Mouse (Mus musculus) liver, postnatal 0 days (tissue): Measurements from ENCODE around the gene Snta1. TPM values are rescaled to one million over a fixed set of nuclear protein-coding genes. Genes with fewer than 3 reads are reported as not detected.

Experiments
- ATAC-seq: fragments of 200-750 bp; cut with Nextera tagmentation; 2 replicates; pipeline ENCODE4 v1.8.0; 2017; ENCODE audit warnings: mild to moderate bottlenecking, moderate library complexity
- DNase-seq: peaks from one replicate; pipeline ENCODE4 v3.0.0-alpha.2; 2016
- H3K27ac ChIP-seq: fragments of 300-500 bp; sonication (generic); 2 replicates; pipeline ENCODE4 v1.5.1; 2014; ENCODE audit warnings: antibody characterized with exemption, moderate library complexity, mild to moderate bottlenecking, low read depth
- H3K27me3 ChIP-seq: fragments of 300-500 bp; sonication (generic); 2 replicates; pipeline ENCODE4 v1.6.1; 2014; ENCODE audit warnings: low read length, control low read depth, mixed read lengths; ENCODE audit not compliant: insufficient read depth
- H3K36me3 ChIP-seq: fragments of 300-500 bp; sonication (generic); replicated peaks from 2 replicates; pipeline ENCODE4 v1.6.1; 2014; ENCODE audit warnings: mild to moderate bottlenecking, control low read depth, low read length, moderate library complexity, mixed read lengths; ENCODE audit not compliant: insufficient read depth
- H3K4me1 ChIP-seq: fragments of 300-500 bp; sonication (generic); 2 replicates; pipeline ENCODE4 v1.6.1; 2014; ENCODE audit warnings: antibody characterized with exemption, mild to moderate bottlenecking, control low read depth; ENCODE audit not compliant: insufficient read depth
- H3K4me2 ChIP-seq: fragments of 300-500 bp; sonication (generic); 2 replicates; pipeline ENCODE4 v1.6.1; 2014; ENCODE audit warnings: low read depth, mild to moderate bottlenecking, low read length, moderate library complexity, mixed read lengths
- H3K4me3 ChIP-seq: fragments of 300-500 bp; sonication (generic); 2 replicates; pipeline ENCODE4 v1.5.1; 2014; ENCODE audit warnings: low read depth, low read length
- H3K9ac ChIP-seq: fragments of 300-500 bp; sonication (generic); replicated peaks from 2 replicates; pipeline ENCODE4 v1.6.1; 2014; ENCODE audit warnings: mild to moderate bottlenecking, moderate library complexity
- H3K9me3 ChIP-seq: fragments of 300-500 bp; sonication (generic); 2 replicates; pipeline ENCODE4 v1.6.1; 2016; ENCODE audit warnings: mild to moderate bottlenecking, control low read depth, low read length, mixed read lengths
- CTCF ChIP-seq: sonication (generic); IDR thresholded peaks from 2 replicates; pipeline ENCODE4 v1.5.1; 2016; ENCODE audit warnings: antibody characterized with exemption, low read depth
- EP300 ChIP-seq: IDR thresholded peaks from 2 replicates; pipeline ENCODE4 v1.6.1; 2016; ENCODE audit warnings: antibody characterized with exemption, low read depth, mild to moderate bottlenecking
- WGBS: fragments of 180-500 bp; shearing (Covaris S2); extraction: QIAGEN DNeasy Blood & Tissue Kit; methylation state at CpG from one replicate; pipeline ENCODE4 v1.1.7; 2014; ENCODE audit not compliant: insufficient replicate concordance; 5-methylcytosine and 5-hydroxymethylcytosine counted together
- polyA plus RNA-seq: library from polyadenylated mRNA; unstranded; fragments of >200 nt; fragmentation: Nextera tagmentation; extraction: Ambion mirVana; gene quantifications from 2 replicates; pipeline ENCODE4 v1.2.1, GENCODE M21; 2015

The Snta1 gene
- polyA plus RNA-seq, 1 experiment from 2014 or later = 4.7 TPM

- TF ChIP-seq CTCF (no peak), EP300 (no peak)
- H3K9me3 ChIP-seq = no peaks in the 10 kb centered on the region
- H3K36me3 ChIP-seq = peaks cover 19% of the 10 kb centered on the region
- DNase-seq (no peak), ATAC-seq (no peak)
- H3K4me3 ChIP-seq = no peak overlapping the region
- no peaks in the 10 kb centered on the region for H3K27me3 ChIP-seq
- H3K9ac ChIP-seq = no peak overlapping the region
- no peaks in the 10 kb centered on the region for H3K4me1 ChIP-seq
- WGBS = 87% methylated on average over 4 of the region's 4 CpGs
- no peak overlapping the region for H3K27ac ChIP-seq
- H3K4me2 ChIP-seq = no peak overlapping the region
Measured at GRCm38 (mm10) chr2:154335572-154335971, 72.3 kb downstream of the Snta1 start.

- DNase-seq (peak; percentile 67), ATAC-seq (peak; percentile 76)
- TF ChIP-seq EP300 (peak; percentile 91), CTCF (no peak)
- 54% methylated on average over 3 of the region's 3 CpGs for WGBS
- Histone ChIP-seq H3K4me1 (0 out of 2 replicates have a peak, but pooled peaks cover 2% of the 10 kb centered on the region), H3K9me3 (no peaks in the 10 kb centered on the region), H3K27ac (no peak overlapping the region), H3K36me3 (no peaks in the 10 kb centered on the region), H3K9ac (no peak overlapping the region), H3K27me3 (no peaks in the 10 kb centered on the region), H3K4me3 (no peak overlapping the region), H3K4me2 (no peak overlapping the region)
Measured at GRCm38 (mm10) chr2:154326852-154327251, 81.0 kb downstream of the Snta1 start.

Other genes starting within 250 kb of the Snta1 start
- not detected in 2 replicates for gene Bpifa5, start 245.5 kb downstream of the Snta1 start, polyA plus RNA-seq
- gene Bpifb1, start 217.3 kb downstream of the Snta1 start, polyA plus RNA-seq = 0.16 and 0.27 TPM in 2 replicates
- gene Bpifb5, start 184.4 kb downstream of the Snta1 start, polyA plus RNA-seq = not detected in 2 replicates
- gene Bpifb9a, start 150.2 kb downstream of the Snta1 start, polyA plus RNA-seq = not detected in 2 replicates
- gene Bpifb9b, start 100.9 kb downstream of the Snta1 start, polyA plus RNA-seq = not detected in 2 replicates
- gene Cdk5rap1, start 35.1 kb downstream of the Snta1 start, polyA plus RNA-seq = 5.1 and 23.7 TPM in 2 replicates
- gene Cbfa2t2, start 28.4 kb upstream of the Snta1 start, polyA plus RNA-seq = 3.9 and 6.0 TPM in 2 replicates
- gene 1700003F12Rik, start 139.0 kb upstream of the Snta1 start, polyA plus RNA-seq = 3.1 and 3.8 TPM in 2 replicates
- gene Actl10, start 143.7 kb upstream of the Snta1 start, polyA plus RNA-seq = 0.07 TPM in 1 of 2 replicates, not detected in the other
- 0.13 and 0.19 TPM in 2 replicates for gene Necab3, start 150.8 kb upstream of the Snta1 start, polyA plus RNA-seq
- 7.3 and 7.4 TPM in 2 replicates for gene E2f1, start 161.8 kb upstream of the Snta1 start, polyA plus RNA-seq
- gene Pxmp4, start 195.6 kb upstream of the Snta1 start, polyA plus RNA-seq = 64.2 and 68.5 TPM in 2 replicates
- gene Zfp341, start 205.2 kb upstream of the Snta1 start, polyA plus RNA-seq = 0.75 and 0.85 TPM in 2 replicates
- 0.40 and 0.45 TPM in 2 replicates for gene 4930519P11Rik, start 205.3 kb upstream of the Snta1 start, polyA plus RNA-seq
- 11.9 and 13.1 TPM in 2 replicates for gene Chmp4b, start 243.6 kb upstream of the Snta1 start, polyA plus RNA-seq